Mouse (Mus musculus) lung, adult 2 months (tissue): Measurements from ENCODE around the gene Hk2.

Experiments used
- CTCF ChIP-seq: fragments of 200-500 bp; IDR thresholded peaks from 2 replicates; pipeline ENCODE4 v1.5.1; 2011; ENCODE audit warnings: mild to moderate bottlenecking, low read length, control low read depth; ENCODE audit not compliant: insufficient read depth
- POLR2A ChIP-seq: fragments of 200-500 bp; IDR thresholded peaks from 2 replicates; pipeline ENCODE4 v1.6.1; 2011; ENCODE audit warnings: low read depth, mild to moderate bottlenecking, control low read depth, low read length, borderline replicate concordance; ENCODE audit errors: extremely low read depth

DNA sequence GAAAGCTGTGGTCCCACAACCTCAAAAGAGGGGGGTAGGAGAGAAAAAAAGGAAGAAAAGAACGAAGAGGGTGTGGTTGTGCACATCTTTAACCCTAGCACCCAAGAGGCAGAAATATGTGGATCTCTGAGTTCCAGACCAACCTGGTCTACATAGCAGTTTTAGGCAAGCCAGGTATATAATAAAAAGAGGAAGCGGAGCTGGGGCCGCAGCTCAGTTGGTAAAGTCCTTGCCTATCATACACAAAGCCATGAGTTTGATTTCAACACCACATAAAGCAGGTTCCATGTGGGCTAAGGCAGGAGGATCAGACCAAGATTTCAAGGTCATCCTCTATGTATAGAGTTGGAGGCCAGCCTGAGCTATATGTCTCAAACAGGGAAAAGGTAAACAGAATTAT is 4.0 kb downstream of the Hk2 start:
- TF ChIP-seq POLR2A (no peak), CTCF (no peak)
